Mouse (Mus musculus): Measurements from ENCODE around the gene Usp53.

- TF ChIP-seq POLR2A (IDR thresholded peaks at IDR 0.05; ENCODE audit: borderline replicate concordance, insufficient read depth, low read length) (no peak), CTCF (IDR thresholded peaks at IDR 0.05; ENCODE audit: borderline replicate concordance, insufficient read depth, low read depth, low read length) (no peak)
Measured at GRCm38 (mm10) chr3:122986386-122986785, 2.1 kb upstream of the Usp53 start.
